In genomic region chr5:136966331-136966730, GRCm38 (mm10) we compare ENCODE assay signal across 8 mouse cellular contexts. TPM values are rescaled to one million over a fixed set of nuclear protein-coding genes. Genes with fewer than 3 reads are reported as not detected.
A peak's percentile ranks its signal among the peaks of the same experiment; 100 is the strongest.
DNase-seq lines count a peak whose midpoint lies in the region; ATAC-seq lines count a peak whose summit lies in the region.

TSS of gene Cldn15 (plus strand) at chr5:136966616.

- WGBS in midbrain, embryonic 10.5 days: 78% methylated on average over 6 of the region's 6 CpGs
- 87% methylated on average over 6 of the region's 6 CpGs for WGBS in midbrain, embryonic 15.5 days
- 57% methylated on average over 6 of the region's 6 CpGs for WGBS in heart, embryonic 12.5 days
- WGBS in large intestine, adult 2 months: 6% methylated on average over 6 of the region's 6 CpGs

- ATAC-seq in midbrain, embryonic 15.5 days (replicated peaks): no peak
- ATAC-seq in heart, embryonic 12.5 days (ENCODE audit: insufficient number of reproducible peaks, low FRiP score): 0 out of 2 replicates have a peak, but pooled peaks have one; percentile 9

- H3K27ac ChIP-seq in midbrain, embryonic 10.5 days (replicated peaks): peak within 1 kb of the TSS; percentile 53; the same call in 1 of the 2 replicates
- no peak within 1 kb of the TSS for H3K27ac ChIP-seq in midbrain, embryonic 15.5 days
- peak within 1 kb of the TSS; percentile 81 for H3K27ac ChIP-seq in heart, embryonic 12.5 days (ENCODE audit: poor library complexity, severe bottlenecking)

- H3K27me3 ChIP-seq in midbrain, embryonic 10.5 days (ENCODE audit: low read depth, poor library complexity, severe bottlenecking): no peaks in the 10 kb centered on the region
- no peaks in the 10 kb centered on the region for H3K27me3 ChIP-seq in midbrain, embryonic 15.5 days (replicated peaks)
- H3K27me3 ChIP-seq in heart, embryonic 12.5 days (replicated peaks): no peaks in the 10 kb centered on the region

- intact Hi-C loops in left cerebral cortex, postnatal 4 days (cut with DNase I): no loop called here

- peaks cover 19% of the 10 kb centered on the region for H3K4me1 ChIP-seq in midbrain, embryonic 10.5 days
- peaks cover 10% of the 10 kb centered on the region for H3K4me1 ChIP-seq in midbrain, embryonic 15.5 days
- H3K4me1 ChIP-seq in heart, embryonic 12.5 days (replicated peaks): peaks cover 40% of the 10 kb centered on the region

- no peak within 1 kb of the TSS for H3K9ac ChIP-seq in midbrain, embryonic 15.5 days
- H3K9ac ChIP-seq in heart, embryonic 12.5 days: peak within 1 kb of the TSS; percentile 42

- peaks cover 58% of the 10 kb centered on the region for H3K36me3 ChIP-seq in midbrain, embryonic 10.5 days
- peaks cover 14% of the 10 kb centered on the region; the same call in 1 of the 2 replicates for H3K36me3 ChIP-seq in midbrain, embryonic 15.5 days (replicated peaks)
- H3K36me3 ChIP-seq in heart, embryonic 12.5 days: peaks cover 40% of the 10 kb centered on the region

- no peak within 1 kb of the TSS for H3K4me3 ChIP-seq in midbrain, embryonic 10.5 days
- no peak within 1 kb of the TSS for H3K4me3 ChIP-seq in midbrain, embryonic 15.5 days
- no peak within 1 kb of the TSS for H3K4me3 ChIP-seq in heart, embryonic 12.5 days

- no peak within 1 kb of the TSS for H3K4me2 ChIP-seq in midbrain, embryonic 15.5 days
- H3K4me2 ChIP-seq in heart, embryonic 12.5 days: no peak within 1 kb of the TSS; the same call in 1 of the 2 replicates

- no peaks in the 10 kb centered on the region for H3K9me3 ChIP-seq in midbrain, embryonic 10.5 days (replicated peaks)
- no peaks in the 10 kb centered on the region for H3K9me3 ChIP-seq in midbrain, embryonic 15.5 days
- no peaks in the 10 kb centered on the region for H3K9me3 ChIP-seq in heart, embryonic 12.5 days (replicated peaks)

- DNase-seq in midbrain, embryonic 10.5 days (ENCODE audit: low spot score): no peak
- DNase-seq in large intestine, adult 2 months (ENCODE audit: low read depth, low spot score): no peak
- DNase-seq in mesoderm, embryonic 11.5 days (ENCODE audit: low read depth, low spot score): peak; percentile 47
- DNase-seq in right cerebral cortex, postnatal 36 days (ENCODE audit: low spot score in 2 of 2): no peak
- DNase-seq in right cerebral cortex, postnatal 10 days (ENCODE audit: low spot score in 2 of 2): no peak
- DNase-seq in left cerebral cortex, postnatal 4 days: no peak

RNA-seq across cellular contexts. Expression of gene Cldn15, which starts in this region (rescaled TPM):
- 0.15 and 0.55 TPM in 2 replicates for polyA plus RNA-seq in midbrain, embryonic 10.5 days (2016; fragmentation: Nextera tagmentation; extraction: Ambion mirVana)
- 0.18 and 0.36 TPM in 2 replicates for polyA plus RNA-seq in midbrain, embryonic 15.5 days (2015; fragmentation: Nextera tagmentation; extraction: Ambion mirVana)
- polyA plus RNA-seq in heart, embryonic 12.5 days (2016; fragmentation: Nextera tagmentation; extraction: Ambion mirVana): 1.9 and 2.1 TPM in 2 replicates
- polyA plus RNA-seq in large intestine, adult 2 months (2012; rRNA removed): 434 and 763 TPM in 2 replicates
- under 1 TPM; 0.46 to 0.54 TPM for total RNA-seq in left cerebral cortex, postnatal 4 days (2021)

Comparison
In these comparisons a context has a peak if more than half of its experiments do, and no peak if none do; other contexts are left out.
1. RNA of gene Cldn15 (polyA plus RNA-seq): 434 to 763 TPM in large intestine, adult 2 months; 1.9 to 2.1 TPM in heart, embryonic 12.5 days, 0.18 to 0.36 TPM in midbrain, embryonic 15.5 days and 0.15 to 0.55 TPM in midbrain, embryonic 10.5 days; every median in the first group is over 100 times any median in the second.